Mouse (Mus musculus) retina, embryonic 14.5 days (tissue): ENCODE results near the gene Dapp1.
"Not testable (repeated sequence)": the region's sequence is repeated elsewhere in the genome, so short reads cannot be mapped to it uniquely, and the experiment has no call there.

Experiments used
- DNase-seq: peaks from one replicate; pipeline ENCODE4 v3.0.0-alpha.2; 2015; ENCODE audit warnings: low spot score

Gene Dapp1

GRCm38 (mm10) chr3:137918932-137919311, 62.4 kb downstream of the Dapp1 start:
- no peak for DNase-seq

GRCm38 (mm10) chr3:137918172-137918931, 63.0 kb downstream of the Dapp1 start, which contains the start of gene Lamtor3:
TSS of gene Lamtor3 (plus strand) at chr3:137918506.
- DNase-seq: peak; percentile 84

GRCm38 (mm10) chr3:137917694-137918171, 63.6 kb downstream of the Dapp1 start:
- DNase-seq: peak; percentile 53

GRCm38 (mm10) chr3:137914567-137914966, 66.8 kb downstream of the Dapp1 start:
- not testable (repeated sequence) for DNase-seq

- no peak for DNase-seq
Observed at GRCm38 (mm10) chr3:137913093-137913492, 68.3 kb downstream of the Dapp1 start.

- no peak for DNase-seq
Observed at GRCm38 (mm10) chr3:137900149-137900548, 81.2 kb downstream of the Dapp1 start.

GRCm38 (mm10) chr3:137897685-137898084, 83.7 kb downstream of the Dapp1 start:
- DNase-seq: no peak

GRCm38 (mm10) chr3:137896867-137897266, 84.5 kb downstream of the Dapp1 start:
- DNase-seq: no peak

GRCm38 (mm10) chr3:137896386-137896785, 85.0 kb downstream of the Dapp1 start:
- DNase-seq: no peak

GRCm38 (mm10) chr3:137895196-137895595, 86.1 kb downstream of the Dapp1 start:
- DNase-seq: no peak

- DNase-seq: no peak
Observed at GRCm38 (mm10) chr3:137893789-137894188, 87.6 kb downstream of the Dapp1 start.

GRCm38 (mm10) chr3:137892118-137892517, 89.2 kb downstream of the Dapp1 start:
- no peak for DNase-seq

- DNase-seq: no peak
Observed at GRCm38 (mm10) chr3:137891089-137891488, 90.3 kb downstream of the Dapp1 start.

- no peak for DNase-seq
Observed at GRCm38 (mm10) chr3:137887961-137888360, 93.4 kb downstream of the Dapp1 start.

- DNase-seq: no peak
Observed at GRCm38 (mm10) chr3:137881093-137881492, 100.3 kb downstream of the Dapp1 start.
